Mouse (Mus musculus) bone marrow macrophage, adult 2 months (primary cell): ENCODE measurements around the gene Flad1.

Experiments used
- CTCF ChIP-seq: IDR thresholded peaks from 2 replicates; pipeline ENCODE4 v1.5.1; 2012; ENCODE audit warnings: low read depth, mild to moderate bottlenecking, low read length, moderate library complexity
- POLR2A ChIP-seq: IDR thresholded peaks from 2 replicates; pipeline ENCODE4 v1.6.1; 2012; ENCODE audit warnings: mild to moderate bottlenecking, low read depth, low read length, borderline replicate concordance

GRCm38 (mm10) chr3:89356029-89356428 is 55.6 kb downstream of the Flad1 start:
- TF ChIP-seq CTCF (no peak), POLR2A (no peak)
